Mouse (Mus musculus) G1E (cell line): ENCODE data around the gene Ripply3.

Source experiments
- CTCF ChIP-seq: IDR thresholded peaks from 2 replicates; pipeline ENCODE4 v1.5.1; 2012; ENCODE audit warnings: low read depth, low read length, inconsistent platforms, mixed read lengths
- POLR2AphosphoS5 ChIP-seq: IDR thresholded peaks from 2 replicates; pipeline ENCODE4 v1.6.1; 2012; ENCODE audit warnings: low read depth, low read length, inconsistent platforms; ENCODE audit not compliant: insufficient replicate concordance
- TAL1 ChIP-seq: conservative IDR thresholded peaks from 2 replicates; pipeline ENCODE4 v1.6.1; 2012; ENCODE audit warnings: low read depth, low read length, inconsistent platforms, mixed read lengths

DNA sequence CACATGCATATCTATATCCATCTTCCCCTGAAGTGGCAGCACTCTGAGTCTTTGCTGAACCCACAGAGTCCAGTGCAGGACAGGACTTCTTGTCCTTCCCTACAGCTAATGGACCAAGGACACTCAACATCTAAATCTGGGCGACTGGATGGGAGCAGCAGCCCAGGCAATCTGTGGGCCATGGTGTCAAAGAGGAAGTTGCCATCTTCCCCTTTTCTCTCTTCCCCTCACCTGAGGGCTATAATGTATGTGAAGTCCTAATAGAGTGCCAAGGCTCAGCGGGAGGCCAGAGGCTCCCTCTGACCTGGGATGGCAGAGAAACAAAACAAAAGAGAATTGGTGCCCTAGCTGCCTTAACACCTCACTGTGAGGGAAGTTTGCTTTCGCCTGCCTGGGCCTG lies 44.2 kb upstream of the Ripply3 start:
- TF ChIP-seq CTCF, result no peak
- TF ChIP-seq POLR2AphosphoS5, result no peak
- TF ChIP-seq TAL1, result no peak
